Mouse (Mus musculus) limb, embryonic 10.5 days (tissue): ENCODE measurements around the gene Slc25a35. TPM values are rescaled to one million over a fixed set of nuclear protein-coding genes. Genes with fewer than 3 reads are reported as not detected.
"Not testable (repeated sequence)": the region's sequence is repeated elsewhere in the genome, so short reads cannot be mapped to it uniquely, and the experiment has no call there.

Source experiments
- DNase-seq: peaks from one replicate; pipeline ENCODE4 v3.0.0-alpha.2; 2017; ENCODE audit warnings: low spot score
- H3K27ac ChIP-seq: fragments of 300-500 bp; sonication (generic); 2 replicates; pipeline ENCODE4 v1.5.1; 2016; ENCODE audit warnings: mild to moderate bottlenecking
- H3K27me3 ChIP-seq: fragments of 300-500 bp; sonication (generic); 2 replicates; pipeline ENCODE4 v1.6.1; 2016; ENCODE audit warnings: low read depth, mild to moderate bottlenecking; ENCODE audit not compliant: poor library complexity, severe bottlenecking
- H3K36me3 ChIP-seq: fragments of 300-500 bp; sonication (generic); 2 replicates; pipeline ENCODE4 v1.6.1; 2016; ENCODE audit warnings: mild to moderate bottlenecking, moderate library complexity
- H3K4me1 ChIP-seq: fragments of 300-500 bp; sonication (generic); 2 replicates; pipeline ENCODE4 v1.6.1; 2016
- H3K4me3 ChIP-seq: fragments of 300-500 bp; sonication (generic); 2 replicates; pipeline ENCODE4 v1.5.1; 2016; ENCODE audit warnings: mild to moderate bottlenecking, moderate library complexity
- H3K9me3 ChIP-seq: fragments of 300-500 bp; sonication (generic); replicated peaks from 2 replicates; pipeline ENCODE4 v1.6.1; 2016; ENCODE audit warnings: mild to moderate bottlenecking
- WGBS: fragments of 180-500 bp; shearing (Covaris S2); methylation state at CpG from one replicate; pipeline ENCODE4 v1.1.7; 2016; 5-methylcytosine and 5-hydroxymethylcytosine counted together
- polyA plus RNA-seq: library from polyadenylated mRNA; unstranded; fragments of >200 nt; fragmentation: Nextera tagmentation; extraction: Ambion mirVana; gene quantifications from 2 replicates; pipeline ENCODE4 v1.2.1, GENCODE M21; 2016

Slc25a35 gene
- polyA plus RNA-seq, 1 experiment from 2014 or later, result 3.2 TPM

GRCm38 (mm10) chr11:68946806-68947440, 21.0 kb upstream of the Slc25a35 start:
- no peaks in the 10 kb centered on the region for H3K9me3 ChIP-seq
- no peak overlapping the region; the same call in 1 of the 2 replicates for H3K27ac ChIP-seq
- DNase-seq, result no peak
- peaks cover 63% of the 10 kb centered on the region for H3K27me3 ChIP-seq
- peak overlapping the region; percentile 26 for H3K4me3 ChIP-seq
- 0 out of 2 replicates have a peak, but pooled peaks cover 4% of the 10 kb centered on the region for H3K36me3 ChIP-seq
- peaks cover 14% of the 10 kb centered on the region for H3K4me1 ChIP-seq
- WGBS, result 6% methylated on average over 14 of the region's 16 CpGs

GRCm38 (mm10) chr11:68947542-68947993, 20.4 kb upstream of the Slc25a35 start:
- no peak overlapping the region for H3K27ac ChIP-seq
- peak overlapping the region; percentile 26 for H3K4me3 ChIP-seq
- DNase-seq, result no peak
- H3K36me3 ChIP-seq, result 0 out of 2 replicates have a peak, but pooled peaks cover 4% of the 10 kb centered on the region
- H3K4me1 ChIP-seq, result peaks cover 15% of the 10 kb centered on the region
- H3K9me3 ChIP-seq, result no peaks in the 10 kb centered on the region
- 3% methylated on average over 12 of the region's 12 CpGs for WGBS
- H3K27me3 ChIP-seq, result peaks cover 69% of the 10 kb centered on the region

DNA sequence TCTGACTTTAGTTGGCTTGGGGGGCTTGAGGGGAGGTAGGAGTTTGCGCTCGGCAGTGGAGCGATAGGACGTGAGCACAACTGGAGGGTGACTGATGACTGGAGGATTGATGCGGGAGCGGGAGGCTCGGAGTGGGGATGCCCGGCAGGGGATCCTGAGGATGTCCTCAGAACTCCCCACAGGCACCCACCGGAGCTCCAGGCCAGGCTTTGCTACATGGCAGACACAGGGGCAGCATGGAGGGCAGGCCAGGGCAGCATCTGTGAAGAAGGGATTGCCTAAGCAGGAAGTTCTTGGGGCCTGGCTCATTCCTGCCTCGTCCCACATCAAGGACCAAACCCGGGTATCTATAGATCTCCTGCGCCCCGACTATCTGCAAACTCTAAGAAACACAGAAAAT, 14.0 kb upstream of the Slc25a35 start:
- DNase-seq, result peak; percentile 48
- Histone ChIP-seq H3K27ac (no peak overlapping the region), H3K4me3 (peak overlapping the region; percentile 49), H3K9me3 (no peaks in the 10 kb centered on the region), H3K36me3 (no peaks in the 10 kb centered on the region), H3K4me1 (peaks cover 43% of the 10 kb centered on the region), H3K27me3 (peaks cover 84% of the 10 kb centered on the region)
- 3% methylated on average over 13 of the region's 13 CpGs for WGBS

DNA sequence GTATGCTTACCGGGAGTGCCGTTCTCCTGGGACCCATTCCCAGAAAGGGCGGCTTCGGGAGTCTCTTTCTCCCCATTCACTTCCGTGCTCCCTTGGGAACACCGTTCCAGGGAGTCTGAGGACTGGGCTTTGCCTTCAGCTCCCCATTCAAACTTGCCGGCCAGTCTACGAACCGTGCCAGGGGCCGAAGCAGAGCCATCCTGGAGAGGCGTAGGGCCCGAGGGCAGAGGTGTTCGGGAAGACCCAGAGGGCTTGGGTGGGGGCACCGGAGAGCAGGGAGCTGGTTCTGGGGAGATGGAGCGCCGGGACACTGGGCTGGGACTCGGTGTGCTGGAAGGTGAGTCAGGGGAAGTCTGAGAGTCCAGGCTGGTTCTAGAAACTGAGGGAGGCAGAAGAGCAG, 13.5 kb upstream of the Slc25a35 start:
- Histone ChIP-seq H3K27ac (peak overlapping the region; percentile 51), H3K9me3 (no peaks in the 10 kb centered on the region), H3K4me3 (peak overlapping the region; percentile 49), H3K4me1 (peaks cover 43% of the 10 kb centered on the region), H3K27me3 (peaks cover 81% of the 10 kb centered on the region), H3K36me3 (no peaks in the 10 kb centered on the region)
- peak; percentile 57 for DNase-seq
- 3% methylated on average over 17 of the region's 17 CpGs for WGBS

DNA sequence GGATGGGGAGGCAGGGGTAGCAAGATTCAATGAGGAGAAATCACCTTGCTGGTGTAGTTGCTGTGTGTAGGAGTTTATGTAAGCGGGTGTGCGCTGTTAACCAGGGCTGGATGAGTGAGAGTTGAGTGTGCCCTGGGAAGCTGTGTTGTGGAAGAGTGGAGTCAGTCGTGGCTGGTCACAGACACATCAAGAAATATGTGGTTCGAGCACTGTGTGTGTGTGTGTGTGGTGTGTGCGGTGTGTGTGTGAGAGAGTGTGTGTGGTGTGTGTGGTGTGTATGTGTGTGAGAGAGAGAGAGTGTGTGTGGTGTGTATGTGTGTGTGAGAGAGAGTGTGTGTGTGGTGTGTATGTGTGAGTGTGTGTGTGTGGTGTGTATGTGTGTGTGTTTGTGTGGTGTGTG, 12.5 kb upstream of the Slc25a35 start:
- Histone ChIP-seq H3K9me3 (no peaks in the 10 kb centered on the region), H3K36me3 (no peaks in the 10 kb centered on the region), H3K4me3 (peak overlapping the region; percentile 49), H3K27me3 (peaks cover 70% of the 10 kb centered on the region), H3K4me1 (peaks cover 43% of the 10 kb centered on the region), H3K27ac (no peak overlapping the region)
- no peak for DNase-seq
- 70% methylated on average over 5 of the region's 5 CpGs for WGBS

DNA sequence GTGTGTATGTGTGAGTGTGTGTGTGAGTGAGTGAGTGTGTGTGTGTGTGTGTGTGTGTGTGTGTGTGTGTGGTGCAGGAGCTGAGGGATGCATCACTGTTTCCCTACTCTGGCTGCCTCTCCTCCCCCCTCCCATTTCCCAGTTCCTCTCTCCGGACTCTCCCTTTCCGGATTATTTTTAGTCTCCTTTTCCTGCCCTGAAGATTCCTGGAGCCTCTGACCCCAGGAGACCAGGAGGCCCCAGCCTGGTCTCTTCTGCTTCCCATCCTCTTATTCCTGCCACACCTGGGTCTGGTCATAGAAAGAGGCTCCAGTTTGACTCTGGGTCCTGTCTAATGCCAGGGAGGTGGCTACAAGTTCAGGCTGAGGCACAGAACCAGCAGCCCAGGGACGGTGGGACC, 11.8 kb upstream of the Slc25a35 start:
- Histone ChIP-seq H3K36me3 (no peaks in the 10 kb centered on the region), H3K4me1 (peaks cover 43% of the 10 kb centered on the region), H3K27ac (peak overlapping the region; percentile 56; the same call in 1 of the 2 replicates), H3K9me3 (no peaks in the 10 kb centered on the region), H3K27me3 (peaks cover 66% of the 10 kb centered on the region), H3K4me3 (peak overlapping the region; percentile 36; the same call in 1 of the 2 replicates)
- 53% methylated on average over 3 of the region's 3 CpGs for WGBS
- no peak for DNase-seq

- WGBS, result 21% methylated on average over 13 of the region's 13 CpGs
- Histone ChIP-seq H3K27ac (peak overlapping the region; percentile 56; the same call in 1 of the 2 replicates), H3K4me1 (peaks cover 41% of the 10 kb centered on the region), H3K27me3 (peaks cover 61% of the 10 kb centered on the region), H3K4me3 (peak overlapping the region; percentile 36), H3K9me3 (no peaks in the 10 kb centered on the region), H3K36me3 (no peaks in the 10 kb centered on the region)
- DNase-seq, result no peak
These were observed 11.2 kb upstream of the Slc25a35 start for GRCm38 (mm10) chr11:68956697-68957096.

GRCm38 (mm10) chr11:68957308-68957707, 10.6 kb upstream of the Slc25a35 start, which contains the start of gene Arhgef15:
Arhgef15 (minus strand) TSS chr11:68957480.
- no peaks in the 10 kb centered on the region for H3K9me3 ChIP-seq
- no peaks in the 10 kb centered on the region for H3K36me3 ChIP-seq
- no peak for DNase-seq
- H3K27me3 ChIP-seq, result peaks cover 54% of the 10 kb centered on the region
- H3K4me1 ChIP-seq, result peaks cover 43% of the 10 kb centered on the region
- 37% methylated on average over 8 of the region's 8 CpGs for WGBS
- peak within 1 kb of the TSS; percentile 36 for H3K4me3 ChIP-seq
- H3K27ac ChIP-seq, result peak within 1 kb of the TSS; percentile 56

GRCm38 (mm10) chr11:68957971-68958370, 10.0 kb upstream of the Slc25a35 start:
- 69% methylated on average over 1 of the region's 1 CpGs for WGBS
- Histone ChIP-seq H3K36me3 (no peaks in the 10 kb centered on the region), H3K27me3 (peaks cover 48% of the 10 kb centered on the region), H3K27ac (no peak overlapping the region), H3K9me3 (no peaks in the 10 kb centered on the region), H3K4me1 (peaks cover 43% of the 10 kb centered on the region), H3K4me3 (no peak overlapping the region)
- no peak for DNase-seq

GRCm38 (mm10) chr11:68961596-68961995, 6.3 kb upstream of the Slc25a35 start:
- Histone ChIP-seq H3K4me3 (no peak overlapping the region), H3K27me3 (peaks cover 12% of the 10 kb centered on the region), H3K36me3 (no peaks in the 10 kb centered on the region), H3K9me3 (no peaks in the 10 kb centered on the region), H3K27ac (no peak overlapping the region), H3K4me1 (peaks cover 16% of the 10 kb centered on the region)
- no peak for DNase-seq
- 84% methylated on average over 3 of the region's 3 CpGs for WGBS

GRCm38 (mm10) chr11:68962159-68962558, 5.8 kb upstream of the Slc25a35 start:
- peaks cover 16% of the 10 kb centered on the region for H3K4me1 ChIP-seq
- 28% methylated on average over 11 of the region's 11 CpGs for WGBS
- not testable (repeated sequence) for H3K4me3 ChIP-seq, H3K36me3 ChIP-seq, DNase-seq, H3K27ac ChIP-seq, H3K27me3 ChIP-seq, H3K9me3 ChIP-seq

- Histone ChIP-seq H3K9me3 (no peaks in the 10 kb centered on the region), H3K36me3 (no peaks in the 10 kb centered on the region), H3K4me3 (no peak overlapping the region), H3K4me1 (peaks cover 21% of the 10 kb centered on the region), H3K27me3 (no peaks in the 10 kb centered on the region; the same call in 1 of the 2 replicates), H3K27ac (no peak overlapping the region)
- no peak for DNase-seq
- WGBS, result 85% methylated on average over 2 of the region's 2 CpGs
These were observed 4.5 kb upstream of the Slc25a35 start for GRCm38 (mm10) chr11:68963405-68963804.

DNA sequence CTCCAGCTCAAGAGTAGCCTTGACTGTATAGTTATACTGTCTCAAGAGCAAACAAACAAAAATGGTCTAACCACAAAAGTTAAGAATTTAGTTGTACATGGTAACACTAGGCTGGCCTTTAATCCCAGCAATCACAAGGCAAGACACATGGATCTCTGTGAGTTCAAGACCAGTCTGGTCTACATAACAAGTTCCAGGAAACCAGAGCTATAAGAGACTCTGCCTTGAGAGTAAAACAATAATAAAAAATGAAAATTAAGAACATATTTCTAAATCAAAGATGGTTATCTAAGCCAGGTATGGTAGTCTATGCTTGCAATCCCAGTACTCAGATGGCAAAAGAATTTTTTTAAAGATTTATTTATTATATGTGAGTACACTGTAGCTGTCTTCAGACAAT, 2.9 kb upstream of the Slc25a35 start:
- Histone ChIP-seq H3K27ac (no peak overlapping the region), H3K4me3 (no peak overlapping the region), H3K27me3 (peaks cover 5% of the 10 kb centered on the region; the same call in 1 of the 2 replicates), H3K9me3 (no peaks in the 10 kb centered on the region), H3K36me3 (no peaks in the 10 kb centered on the region), H3K4me1 (peaks cover 26% of the 10 kb centered on the region)
- no peak for DNase-seq
